Mouse (Mus musculus): ENCODE measurements around the gene Erg28. TPM values are rescaled to one million over a fixed set of nuclear protein-coding genes. Genes with fewer than 3 reads are reported as not detected.

Erg28 gene
- total RNA-seq, 2 experiments from 2014 or later: 54.2 to 61.2 TPM

DNA sequence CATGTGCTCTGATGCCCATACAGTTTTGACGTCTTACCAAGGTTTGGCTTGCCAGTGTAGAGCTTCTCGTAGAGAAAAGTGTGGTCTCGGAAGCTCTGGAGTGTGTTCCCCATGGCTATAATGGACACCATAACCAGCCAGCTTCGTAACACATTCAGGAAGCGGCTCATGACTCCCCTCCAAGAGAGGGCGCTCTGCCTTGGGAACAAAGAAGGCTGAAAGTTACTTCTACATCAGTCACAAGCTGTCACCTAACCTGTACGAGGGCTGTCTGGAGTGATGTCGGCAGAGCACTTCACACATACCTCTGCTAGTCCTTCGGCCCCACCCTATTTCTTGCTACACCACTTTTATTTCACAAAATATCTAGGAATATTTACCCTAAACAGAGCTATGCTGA is 2.3 kb downstream of the Erg28 start:
- no peak for DNase-seq (ENCODE audit: low spot score in 2 of 2)

DNA sequence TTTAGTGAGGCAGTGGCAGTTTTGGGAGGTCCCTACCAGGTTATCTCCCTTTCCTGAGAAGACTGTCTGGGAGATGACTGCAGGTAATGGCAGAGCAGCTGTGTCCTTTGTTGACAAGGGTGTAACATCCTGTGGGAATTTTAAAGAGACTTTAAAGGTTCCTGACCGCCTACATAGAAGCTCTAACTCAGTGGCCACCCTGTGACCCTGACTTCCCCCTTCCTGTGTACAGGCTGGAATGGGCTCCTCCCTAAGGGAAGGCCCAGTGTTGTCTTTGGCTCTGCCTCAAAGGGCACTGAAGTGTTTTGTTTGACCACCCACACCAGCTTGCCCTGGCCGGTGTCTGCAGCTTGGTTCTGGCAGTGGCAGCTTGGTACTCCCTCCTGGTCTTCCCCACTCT is 10.8 kb downstream of the Erg28 start:
- no peak for DNase-seq (ENCODE audit: low spot score in 2 of 2)

DNA sequence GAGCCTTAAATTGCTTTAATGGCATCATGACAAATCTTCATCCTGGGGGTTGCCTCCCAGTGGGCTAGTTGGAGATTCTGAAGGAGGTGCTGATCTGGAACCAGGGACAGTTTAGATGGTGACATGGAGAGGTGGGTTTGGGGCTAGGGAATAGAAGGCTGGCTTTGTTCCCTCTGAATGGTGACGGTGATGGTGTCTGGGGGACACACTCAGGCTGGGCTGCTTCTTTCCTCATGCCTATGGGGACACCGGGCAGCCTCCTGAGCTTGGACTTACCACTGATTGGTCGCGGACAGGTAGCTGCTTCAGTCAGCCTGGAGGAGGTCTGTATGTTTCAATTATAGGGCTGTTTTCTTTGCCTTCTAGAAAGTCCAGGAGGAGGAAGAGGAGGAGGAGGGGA is 12.7 kb downstream of the Erg28 start:
- DNase-seq (ENCODE audit: low spot score in 2 of 2): no peak

DNA sequence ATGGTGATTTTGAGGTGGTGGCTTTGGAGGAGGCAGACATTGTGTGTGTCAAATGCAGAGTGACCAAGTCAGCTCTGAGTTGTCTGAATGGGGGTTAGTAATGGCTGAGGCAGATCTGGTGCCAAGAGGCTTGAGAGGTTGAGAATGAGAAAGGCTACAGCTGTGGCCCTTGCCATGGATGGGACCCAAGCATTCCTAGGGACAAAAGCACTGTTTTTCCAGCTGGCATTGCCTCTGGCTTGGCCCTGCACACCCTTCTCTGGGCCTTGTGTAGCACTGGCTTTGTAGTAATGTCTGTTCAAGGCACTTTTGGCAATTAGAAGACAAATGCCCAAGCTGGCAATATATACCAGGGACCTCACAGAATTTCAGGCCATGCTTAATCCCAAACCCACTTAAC is 13.4 kb downstream of the Erg28 start:
- DNase-seq (ENCODE audit: low spot score in 2 of 2): no peak

DNA sequence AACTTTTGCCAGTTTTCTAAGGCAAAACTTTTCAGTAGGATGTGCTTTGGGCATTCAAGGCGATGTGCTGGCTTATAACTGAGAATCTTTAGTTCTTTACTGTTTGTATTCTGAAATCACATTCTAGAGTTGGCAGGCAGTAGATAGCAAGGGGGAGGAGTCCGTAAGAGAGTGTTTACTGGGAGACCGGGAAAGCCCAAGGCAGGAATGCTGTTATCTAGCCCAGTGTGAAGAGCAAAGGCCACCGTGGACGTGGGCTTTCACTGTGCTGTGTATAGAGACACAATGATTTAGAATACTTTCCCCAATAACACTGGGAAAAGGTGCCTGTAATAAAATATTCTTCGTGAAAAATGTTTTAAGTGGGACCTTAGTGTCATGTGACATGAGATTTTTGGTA is 14.6 kb downstream of the Erg28 start:
- no peak for DNase-seq (ENCODE audit: low spot score in 2 of 2)

DNA sequence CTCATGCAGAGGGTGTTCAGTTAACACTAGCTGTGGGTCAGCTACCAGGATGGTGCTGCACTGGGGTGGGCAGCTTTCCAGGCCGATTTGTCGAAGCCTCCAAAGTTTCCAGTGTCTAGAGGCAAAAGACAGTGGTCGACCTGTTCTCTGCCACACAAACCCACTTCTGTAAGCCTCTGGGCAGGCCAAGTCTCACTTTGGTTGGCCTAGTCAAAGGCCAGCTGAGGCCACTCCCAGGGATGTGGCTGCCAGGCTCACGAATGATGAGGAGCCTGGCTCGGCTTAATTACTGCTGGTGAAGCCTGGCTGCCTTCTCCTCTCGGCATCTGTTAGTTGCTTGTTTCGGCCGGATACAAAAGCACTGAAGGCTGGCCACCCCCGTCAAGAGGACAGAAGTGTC is 24.3 kb downstream of the Erg28 start:
- peak in 1 of 2 experiments; percentile 26 for DNase-seq (ENCODE audit: low spot score in 2 of 2)

DNA sequence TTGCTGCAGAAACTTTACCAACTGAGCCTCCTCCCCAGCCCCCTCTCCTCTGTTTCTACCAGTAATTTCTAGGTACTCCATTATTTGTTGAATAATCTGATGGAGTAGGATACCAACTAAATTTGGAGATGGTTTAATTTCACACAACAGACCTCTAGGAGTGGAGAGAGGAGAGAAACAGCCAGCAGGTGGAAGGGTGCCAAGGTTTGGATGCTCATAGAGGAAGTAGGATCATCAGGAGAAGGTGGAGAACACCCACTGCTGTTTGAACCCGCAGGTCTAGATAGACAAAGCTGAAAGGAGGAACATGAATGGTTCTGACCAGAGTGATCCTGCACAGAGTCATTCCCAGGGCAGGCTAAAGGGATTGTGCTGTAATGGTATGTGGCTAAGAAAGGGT is 28.8 kb downstream of the Erg28 start:
- DNase-seq (ENCODE audit: low spot score in 2 of 2): no peak

DNA sequence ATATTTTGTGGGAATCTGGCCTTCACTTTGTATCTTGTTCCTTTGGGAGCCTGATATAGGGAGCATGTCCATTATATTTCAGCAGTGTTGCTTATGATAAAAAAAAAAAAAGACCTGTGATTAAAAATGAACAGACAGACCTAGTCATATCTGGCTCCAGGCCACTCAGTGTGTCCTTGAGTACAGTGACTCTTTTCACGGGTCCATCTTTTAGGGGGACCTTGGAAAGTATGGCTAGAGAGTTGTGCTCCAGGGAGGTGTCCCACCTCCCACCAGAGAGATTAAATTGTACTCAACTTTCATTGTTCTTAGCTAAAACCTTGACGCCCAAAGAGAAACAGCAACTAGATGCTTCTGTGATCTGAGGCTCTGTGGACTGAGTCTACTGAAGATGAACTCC is 30.3 kb downstream of the Erg28 start:
- DNase-seq (ENCODE audit: low spot score in 2 of 2): no peak

DNA sequence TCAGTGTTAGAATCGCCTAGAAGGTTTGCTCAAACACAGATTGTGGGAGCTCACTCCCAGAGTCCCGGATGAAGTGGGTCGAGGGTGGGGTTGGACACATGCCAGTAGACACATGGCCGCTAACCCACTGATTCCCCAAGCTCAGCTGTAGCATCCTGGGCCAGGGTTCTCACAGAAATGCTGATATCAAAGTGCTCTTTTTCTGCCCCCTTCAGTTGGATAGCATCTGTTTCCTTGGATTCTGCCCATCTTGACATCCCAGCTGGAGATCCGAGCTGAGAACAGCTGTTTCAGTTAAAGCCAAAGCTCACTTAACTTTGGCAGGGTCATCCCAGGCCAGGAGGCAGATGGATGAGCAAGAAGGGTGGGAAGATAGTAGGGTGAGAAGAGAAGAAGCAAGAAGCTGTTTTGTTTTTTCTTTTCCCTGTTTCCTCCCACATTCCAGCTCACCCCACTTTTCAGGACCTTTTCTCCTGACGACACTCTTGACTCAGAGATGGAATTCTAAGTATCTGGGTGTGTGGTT is 31.5 kb downstream of the Erg28 start:
- DNase-seq (ENCODE audit: low spot score in 2 of 2): peak; percentile 16 to 63

DNA sequence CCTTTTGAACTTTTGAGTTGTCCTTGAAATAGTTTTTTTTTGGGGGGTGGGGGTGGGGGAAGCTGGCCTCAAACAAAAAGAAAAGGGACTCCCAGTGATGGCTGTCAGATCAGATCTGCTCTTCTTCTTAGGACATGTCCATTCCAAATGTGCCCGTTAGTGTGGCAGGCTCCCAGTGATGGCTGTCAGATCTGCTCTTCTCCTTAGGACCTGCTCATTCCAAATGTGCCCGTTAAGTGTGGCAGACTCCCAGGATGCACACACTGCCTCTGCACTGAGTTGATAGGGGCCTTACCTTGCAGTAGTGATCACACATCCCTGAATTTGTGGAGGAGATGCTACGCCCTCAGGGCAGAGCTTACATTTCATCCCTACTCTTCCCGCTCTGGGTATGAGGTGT is 32.2 kb downstream of the Erg28 start:
- no peak for DNase-seq (ENCODE audit: low spot score in 2 of 2)

DNA sequence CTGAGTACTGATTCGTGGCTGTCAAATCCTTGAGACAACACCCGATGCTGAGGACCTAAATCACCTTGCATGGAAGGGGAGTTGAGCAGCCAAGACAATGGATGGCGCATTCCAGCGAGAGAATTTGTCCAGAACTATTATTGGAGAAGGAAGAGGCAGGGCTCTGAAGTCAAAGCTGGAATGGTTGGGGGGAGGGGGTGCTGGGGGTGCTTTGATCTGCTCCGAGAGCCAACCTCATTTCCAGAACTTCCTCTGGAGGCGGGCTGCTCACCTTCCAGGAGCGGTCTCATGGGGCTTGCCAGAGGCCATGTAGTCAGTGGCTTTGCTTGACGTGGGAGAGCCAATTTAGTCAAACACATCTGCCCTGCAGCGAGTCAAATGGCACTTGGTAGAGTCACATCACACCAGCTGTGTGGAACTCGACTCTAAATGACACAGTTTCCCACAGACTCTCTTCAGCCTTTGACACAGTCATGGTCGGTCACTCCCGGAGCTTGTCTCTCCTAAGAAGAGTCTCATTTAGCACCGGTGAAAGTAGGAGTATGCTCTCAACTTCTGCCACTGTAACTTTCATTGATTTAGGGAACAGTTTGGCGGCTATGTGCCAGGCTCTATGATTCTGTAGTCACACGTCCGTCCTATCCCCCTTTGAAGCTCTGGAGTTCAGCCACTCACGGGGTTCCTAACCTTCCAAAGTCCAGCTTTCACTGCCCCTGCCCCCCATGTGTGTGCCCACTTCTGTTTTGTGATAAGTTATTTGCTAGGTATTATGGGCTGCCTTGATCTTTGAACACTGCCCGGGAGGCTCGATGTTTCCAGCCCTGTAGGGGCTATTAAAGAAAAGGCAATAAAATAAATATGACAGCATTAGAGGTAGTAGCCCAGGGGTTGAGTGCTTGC is 39.2 kb downstream of the Erg28 start:
- DNase-seq (ENCODE audit: low spot score in 2 of 2): no peak

DNA sequence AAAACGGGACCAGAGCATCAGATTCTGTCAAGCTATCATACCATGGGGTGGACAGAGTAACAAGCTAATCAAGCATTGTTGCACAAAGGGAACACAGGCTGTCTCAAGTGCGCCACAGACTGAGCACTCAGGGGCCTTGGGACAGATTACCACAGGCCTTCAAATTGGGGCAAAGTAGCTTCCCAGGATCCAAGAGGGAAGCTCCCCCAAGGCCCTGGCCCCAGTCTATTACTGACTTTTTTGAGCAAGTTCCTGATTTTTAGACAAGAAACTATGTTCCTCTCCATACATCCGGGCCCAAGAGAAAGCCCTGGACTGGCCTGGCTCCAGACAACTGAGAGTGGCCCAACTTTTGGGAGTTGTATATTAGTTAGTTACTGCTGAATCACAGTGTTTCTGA is 42.7 kb downstream of the Erg28 start:
- no peak for DNase-seq (ENCODE audit: low spot score in 2 of 2)

DNA sequence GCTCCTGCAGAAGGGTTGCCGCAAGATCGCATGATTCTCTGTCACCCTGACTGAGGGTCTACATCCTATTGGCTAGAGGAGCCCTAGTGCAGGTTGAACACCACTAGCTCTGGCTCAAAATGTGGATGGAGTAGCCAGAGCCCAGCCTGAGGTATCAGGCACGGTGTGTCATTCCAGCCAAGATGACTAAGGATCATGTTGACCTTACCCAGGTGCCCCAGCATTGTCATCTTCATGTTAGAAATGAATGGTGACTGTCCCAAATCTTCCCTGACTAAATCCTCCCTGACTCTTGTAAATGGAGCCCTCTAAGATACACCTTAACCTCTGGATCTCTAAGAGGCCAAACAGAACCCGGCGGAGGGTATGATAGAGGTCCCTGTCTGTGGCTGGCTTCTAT is 44.6 kb downstream of the Erg28 start:
- no peak for DNase-seq (ENCODE audit: low spot score in 2 of 2)

DNA sequence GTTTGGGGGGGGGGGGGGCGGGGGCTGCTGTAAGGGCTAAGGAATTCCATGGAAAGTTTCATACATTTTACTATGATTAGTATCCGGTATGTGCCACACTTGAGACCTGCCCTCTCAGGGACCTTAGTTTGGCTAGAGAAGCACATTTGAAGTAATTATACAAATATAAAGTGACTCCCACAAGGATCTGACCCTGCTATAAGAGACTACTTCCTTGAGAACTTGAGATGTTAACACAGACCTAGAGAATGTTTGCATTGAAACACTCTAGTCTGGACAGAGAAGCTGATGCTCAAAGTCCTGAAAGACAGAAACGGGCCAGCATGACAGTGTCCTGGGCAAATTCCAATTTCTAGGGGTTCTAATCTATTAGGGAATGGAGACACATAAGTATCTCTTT is 45.4 kb downstream of the Erg28 start:
- DNase-seq (ENCODE audit: low spot score in 2 of 2): no peak

DNA sequence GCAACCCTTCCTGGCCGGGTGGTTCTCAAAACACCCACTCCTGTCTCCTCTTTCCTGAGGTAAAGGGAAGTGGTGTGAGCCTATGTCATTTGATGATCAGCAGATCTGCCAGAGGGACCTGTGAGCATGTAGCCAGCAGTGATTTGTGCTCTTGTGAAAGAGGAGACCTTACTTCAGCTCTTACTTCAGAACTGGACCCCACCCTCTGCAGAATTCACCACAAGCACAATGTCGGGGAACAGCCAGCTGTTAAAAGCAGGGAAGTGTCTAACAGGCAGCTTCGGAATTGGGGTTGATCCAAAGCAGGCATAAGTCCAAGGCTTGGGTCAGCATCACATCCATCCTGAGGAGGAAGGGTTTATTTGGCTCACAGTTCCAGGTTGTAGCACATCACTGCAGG is 53.0 kb downstream of the Erg28 start:
- no peak for DNase-seq (ENCODE audit: low spot score in 2 of 2)

DNA sequence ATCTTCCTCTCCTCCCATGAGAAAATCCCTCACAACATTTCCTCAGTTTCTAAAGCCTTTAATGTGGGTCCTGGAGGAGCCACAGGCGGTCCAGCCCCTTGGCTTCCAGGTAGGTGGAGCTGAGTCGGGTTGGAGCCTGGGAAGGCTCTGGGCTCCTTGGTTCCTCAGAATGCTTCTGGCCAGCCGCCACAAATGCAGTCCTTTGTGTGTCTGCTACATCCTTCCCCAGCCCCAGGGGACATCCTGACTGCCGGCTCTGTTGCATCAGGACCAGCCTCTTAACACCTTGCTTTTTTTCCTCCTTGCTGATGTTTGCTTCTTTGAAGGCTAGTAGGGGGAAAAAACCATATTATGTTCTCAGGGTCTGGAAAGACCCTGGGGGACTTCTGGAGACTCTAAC is 56.6 kb downstream of the Erg28 start:
- DNase-seq (ENCODE audit: low spot score in 2 of 2): no peak

DNA sequence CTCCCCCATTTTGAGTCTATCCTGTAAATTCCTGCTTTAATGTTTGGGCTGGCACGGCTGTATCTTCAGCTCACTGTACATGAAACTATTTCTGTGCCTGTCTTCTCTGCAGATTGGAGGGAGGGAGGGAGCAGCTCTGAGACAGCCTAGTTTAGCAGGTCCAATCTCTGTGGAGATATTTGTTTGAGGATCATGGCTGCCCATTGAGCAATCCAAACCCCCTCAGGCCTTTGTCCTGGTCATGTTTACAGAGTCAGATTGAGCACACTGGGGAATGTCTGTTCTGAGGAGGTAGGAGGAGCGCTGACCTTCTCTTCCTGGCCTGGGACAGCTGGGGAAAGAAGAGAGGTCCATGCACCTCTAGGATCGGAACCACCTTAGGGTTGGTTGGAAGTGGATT is 58.1 kb downstream of the Erg28 start:
- no peak for DNase-seq (ENCODE audit: low spot score in 2 of 2)

Other genes with a start within 250 kb of the Erg28 start
- 10 to 100 TPM; 44.6 to 55.5 TPM for gene Jdp2, start 225.5 kb downstream of the Erg28 start, total RNA-seq (2021)
- under 1 TPM; 0.35 to 0.36 TPM for gene Batf, start 137.9 kb downstream of the Erg28 start, total RNA-seq (2021)
- gene Flvcr2, start 78.0 kb downstream of the Erg28 start, total RNA-seq (2021): 1 to 10 TPM; 1.4 to 1.5 TPM
- gene Ttll5, start 109 bp upstream of the Erg28 start, total RNA-seq (2021): 10 to 100 TPM; 47.2 to 51.8 TPM